Mouse (Mus musculus) embryonic facial prominence, embryonic 14.5 days (tissue): Measurements from ENCODE around the gene Txnip. TPM values are rescaled to one million over a fixed set of nuclear protein-coding genes. Genes with fewer than 3 reads are reported as not detected.
A peak's percentile ranks its signal among the peaks of the same experiment; 100 is the strongest.

Experiments used
- ATAC-seq: fragments of 200-750 bp; cut with Nextera tagmentation; 2 replicates; pipeline ENCODE4 v1.8.0; 2017; ENCODE audit warnings: low read depth, moderate number of reproducible peaks, moderate TSS enrichment
- DNase-seq: peaks from one replicate; pipeline ENCODE4 v3.0.0-alpha.2; 2015; ENCODE audit warnings: low spot score
- H3K27ac ChIP-seq: fragments of 300-500 bp; sonication (generic); replicated peaks from 2 replicates; pipeline ENCODE4 v1.5.1; 2014; ENCODE audit warnings: low read depth, mild to moderate bottlenecking, low read length, moderate library complexity
- H3K27me3 ChIP-seq: fragments of 300-500 bp; sonication (generic); replicated peaks from 2 replicates; pipeline ENCODE4 v1.6.1; 2014; ENCODE audit warnings: low read length; ENCODE audit not compliant: control insufficient read depth, insufficient read depth
- H3K36me3 ChIP-seq: fragments of 300-500 bp; sonication (generic); 2 replicates; pipeline ENCODE4 v1.6.1; 2014; ENCODE audit warnings: low read length, mixed read lengths; ENCODE audit not compliant: control insufficient read depth, insufficient read depth
- H3K4me1 ChIP-seq: fragments of 300-500 bp; sonication (generic); 2 replicates; pipeline ENCODE4 v1.6.1; 2014; ENCODE audit warnings: antibody characterized with exemption, low read length; ENCODE audit not compliant: control insufficient read depth, insufficient read depth
- H3K4me2 ChIP-seq: fragments of 300-500 bp; sonication (generic); 2 replicates; pipeline ENCODE4 v1.6.1; 2014; ENCODE audit warnings: low read depth, mild to moderate bottlenecking, low read length, moderate library complexity, mixed read lengths
- H3K4me3 ChIP-seq: fragments of 300-500 bp; sonication (generic); 2 replicates; pipeline ENCODE4 v1.5.1; 2014; ENCODE audit warnings: low read depth, mild to moderate bottlenecking, low read length
- H3K9ac ChIP-seq: fragments of 300-500 bp; sonication (generic); 2 replicates; pipeline ENCODE4 v1.6.1; 2014; ENCODE audit warnings: low read depth, mild to moderate bottlenecking, low read length, moderate library complexity, mixed read lengths
- H3K9me3 ChIP-seq: fragments of 300-500 bp; sonication (generic); 2 replicates; pipeline ENCODE4 v1.6.1; 2016; ENCODE audit warnings: low read length; ENCODE audit not compliant: control insufficient read depth
- WGBS: fragments of 180-500 bp; shearing (Covaris S2); extraction: QIAGEN DNeasy Blood & Tissue Kit; methylation state at CpG from one replicate; pipeline ENCODE4 v1.1.7; 2014; 5-methylcytosine and 5-hydroxymethylcytosine counted together
- polyA plus RNA-seq: library from polyadenylated mRNA; unstranded; fragments of >200 nt; fragmentation: Nextera tagmentation; extraction: Ambion mirVana; gene quantifications from 2 replicates; pipeline ENCODE4 v1.2.1, GENCODE M21; 2014

The Txnip gene
- polyA plus RNA-seq, 1 experiment from 2014 or later, result 160 TPM

DNA sequence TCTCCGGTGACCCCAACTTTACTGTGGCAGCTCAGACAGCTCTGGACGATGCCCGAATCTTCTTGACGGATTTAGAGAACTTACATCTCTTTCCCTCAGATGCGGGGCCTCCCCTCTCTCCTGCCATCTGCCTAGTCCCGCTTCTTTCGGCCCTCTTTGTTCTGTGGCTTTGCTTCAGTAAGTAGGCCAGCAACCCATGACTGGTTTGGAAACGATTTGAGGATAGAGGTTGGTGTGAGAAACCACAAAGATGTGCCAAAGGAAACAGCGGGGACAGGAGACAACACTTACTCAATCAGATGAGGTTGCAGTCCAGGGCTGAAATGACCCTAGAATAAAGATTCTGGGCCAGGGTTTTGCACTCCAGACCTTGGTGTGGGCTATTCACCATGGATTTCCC is 29.3 kb upstream of the Txnip start:
- Histone ChIP-seq H3K4me3 (no peak overlapping the region), H3K9ac (no peak overlapping the region), H3K27ac (no peak overlapping the region), H3K9me3 (no peaks in the 10 kb centered on the region), H3K27me3 (peaks cover 40% of the 10 kb centered on the region), H3K36me3 (no peaks in the 10 kb centered on the region), H3K4me2 (no peak overlapping the region), H3K4me1 (peaks cover 8% of the 10 kb centered on the region)
- WGBS, result 59% methylated on average over 9 of the region's 9 CpGs
- DNase-seq (no peak), ATAC-seq (no peak)

DNA sequence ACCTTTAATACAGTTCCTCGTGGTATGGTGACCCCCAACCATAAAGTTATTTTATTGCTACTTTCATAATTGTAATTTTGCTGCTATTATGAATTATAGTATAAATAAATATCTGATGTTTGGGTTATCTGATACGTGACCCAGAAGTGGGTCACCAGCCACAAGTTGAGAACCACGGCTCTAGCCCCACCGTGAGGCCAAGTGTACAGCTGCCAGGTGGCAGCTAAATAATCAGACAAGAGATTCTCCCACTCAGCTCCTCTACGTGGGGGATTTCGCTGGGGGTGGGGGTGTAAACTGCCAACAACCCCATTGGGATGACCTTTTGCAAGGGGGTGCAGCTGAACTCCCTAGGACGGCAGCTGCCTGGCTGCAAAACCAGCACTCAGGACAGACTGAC is 25.7 kb upstream of the Txnip start:
- peaks cover 5% of the 10 kb centered on the region for H3K4me1 ChIP-seq
- H3K4me2 ChIP-seq, result no peak overlapping the region
- H3K27me3 ChIP-seq, result peaks cover 21% of the 10 kb centered on the region
- DNase-seq (no peak), ATAC-seq (no peak)
- H3K9ac ChIP-seq, result no peak overlapping the region
- H3K9me3 ChIP-seq, result no peaks in the 10 kb centered on the region
- no peak overlapping the region for H3K4me3 ChIP-seq
- 57% methylated on average over 7 of the region's 7 CpGs for WGBS
- no peak overlapping the region for H3K27ac ChIP-seq
- H3K36me3 ChIP-seq, result no peaks in the 10 kb centered on the region

DNA sequence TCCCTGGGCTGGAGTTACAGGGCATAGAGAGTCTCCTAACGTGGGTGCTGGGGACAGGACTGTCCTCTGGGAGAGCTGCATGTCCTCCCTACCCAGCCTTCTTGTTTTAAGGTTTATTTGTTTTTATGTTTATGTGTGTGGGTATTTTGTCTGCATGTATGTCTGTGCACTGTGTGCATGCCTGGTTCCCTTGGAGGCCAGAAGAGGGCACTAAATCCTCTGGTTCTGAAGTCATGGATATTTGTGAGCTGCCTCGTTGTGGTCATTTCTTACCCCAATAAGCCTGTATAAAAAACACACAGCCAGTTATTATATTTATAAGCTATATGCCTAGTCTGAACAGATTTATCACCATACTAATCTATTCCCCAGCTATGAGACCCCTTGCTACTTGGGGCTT is 23.5 kb upstream of the Txnip start:
- Histone ChIP-seq H3K4me3 (no peak overlapping the region), H3K4me1 (no peaks in the 10 kb centered on the region), H3K9me3 (no peaks in the 10 kb centered on the region), H3K27me3 (no peaks in the 10 kb centered on the region), H3K27ac (no peak overlapping the region), H3K36me3 (no peaks in the 10 kb centered on the region), H3K4me2 (no peak overlapping the region), H3K9ac (no peak overlapping the region)
- WGBS, result 54% methylated on average over 2 of the region's 2 CpGs
- DNase-seq (no peak), ATAC-seq (no peak)

DNA sequence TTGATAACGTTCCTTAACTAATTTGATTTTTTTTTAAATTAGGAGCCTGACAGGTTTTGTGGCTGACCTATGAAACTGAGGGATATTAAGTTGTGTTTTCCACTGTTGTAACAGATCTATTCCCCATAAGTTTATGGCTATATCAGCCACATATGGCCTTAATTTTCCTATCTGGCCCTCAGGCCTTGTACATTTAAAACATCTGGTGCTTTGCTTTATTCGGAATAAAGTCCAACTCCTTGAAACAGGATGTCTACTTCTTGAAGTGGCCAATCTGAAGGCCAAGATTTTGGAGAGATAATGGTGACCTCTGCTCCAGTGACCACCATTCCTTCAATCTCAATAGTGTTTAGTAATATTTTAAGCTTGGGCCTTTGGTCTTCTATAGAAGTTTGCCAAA is 18.4 kb upstream of the Txnip start:
- Histone ChIP-seq H3K9ac (no peak overlapping the region), H3K36me3 (no peaks in the 10 kb centered on the region), H3K4me1 (no peaks in the 10 kb centered on the region), H3K27ac (no peak overlapping the region), H3K4me3 (no peak overlapping the region), H3K27me3 (no peaks in the 10 kb centered on the region), H3K9me3 (no peaks in the 10 kb centered on the region), H3K4me2 (no peak overlapping the region)
- no peak for ATAC-seq
- peak; percentile 54 for DNase-seq
- 32% methylated on average over 2 of the region's 2 CpGs for WGBS

DNA sequence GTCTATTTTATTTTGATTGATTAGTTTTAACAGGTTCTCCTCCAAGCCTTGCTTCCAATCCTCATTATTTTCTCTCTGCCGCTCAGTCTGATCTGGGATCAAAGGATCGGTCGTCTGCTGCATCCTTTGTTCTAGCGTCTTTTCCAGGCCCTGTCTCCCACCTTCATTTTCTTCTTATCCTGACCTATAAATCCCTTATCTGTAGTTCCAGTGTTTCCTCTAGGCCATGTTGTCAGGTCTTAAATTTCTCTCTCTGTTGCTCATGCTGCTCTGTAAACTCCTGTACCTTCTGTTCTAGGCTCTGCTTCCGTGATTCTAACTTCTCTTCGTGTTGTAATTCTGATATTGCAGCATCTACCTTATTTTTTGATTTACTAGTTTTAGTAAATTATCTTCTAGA is 17.0 kb upstream of the Txnip start:
- Histone ChIP-seq H3K4me3 (no peak overlapping the region), H3K4me1 (no peaks in the 10 kb centered on the region), H3K9ac (no peak overlapping the region), H3K9me3 (no peaks in the 10 kb centered on the region), H3K27ac (no peak overlapping the region), H3K4me2 (no peak overlapping the region), H3K36me3 (no peaks in the 10 kb centered on the region), H3K27me3 (no peaks in the 10 kb centered on the region)
- 46% methylated on average over 6 of the region's 6 CpGs for WGBS
- DNase-seq, result no peak
- ATAC-seq, result no peak

DNA sequence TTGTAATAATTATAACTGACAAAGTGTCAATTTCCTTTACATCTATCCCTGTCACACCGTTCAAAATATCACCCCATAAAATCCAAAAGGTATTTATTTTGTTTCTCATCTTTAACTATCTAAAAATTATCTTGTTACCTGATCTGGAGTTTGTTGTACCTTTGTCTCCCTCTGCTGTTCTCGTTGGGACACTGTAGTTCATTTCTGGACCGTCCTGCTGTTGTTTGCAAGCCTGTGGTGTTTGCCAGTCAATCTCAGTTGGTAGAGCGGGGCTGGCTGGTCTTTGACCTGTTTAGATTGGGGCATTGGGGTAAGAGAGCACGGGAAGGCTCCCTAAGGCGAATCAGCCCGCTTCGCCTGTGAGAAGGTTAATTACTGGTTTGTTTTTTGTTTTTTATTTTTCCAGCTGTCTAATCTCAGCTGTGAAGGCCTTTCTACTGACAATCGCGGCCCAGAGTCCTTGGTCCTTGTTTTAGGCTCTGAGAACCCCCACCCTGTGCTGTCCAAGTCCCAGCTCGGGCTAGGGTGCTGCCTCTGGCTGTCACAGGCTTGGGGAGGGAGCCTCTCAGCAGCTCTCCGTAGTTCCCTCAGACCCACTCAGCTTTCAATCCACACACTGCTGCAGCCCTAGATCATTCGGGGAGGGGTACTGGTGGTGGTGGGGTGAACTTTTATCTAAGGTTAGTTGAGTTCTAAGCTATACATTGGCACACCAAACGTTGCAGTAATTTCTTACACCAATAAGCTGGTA is 16.3 kb upstream of the Txnip start:
- ATAC-seq, result no peak
- 16% methylated on average over 14 of the region's 14 CpGs for WGBS
- Histone ChIP-seq H3K9ac (0 out of 2 replicates have a peak overlapping the region, but pooled peaks have one; percentile 9), H3K4me2 (no peak overlapping the region), H3K4me1 (no peaks in the 10 kb centered on the region), H3K27ac (no peak overlapping the region), H3K4me3 (no peak overlapping the region), H3K9me3 (no peaks in the 10 kb centered on the region), H3K27me3 (no peaks in the 10 kb centered on the region), H3K36me3 (no peaks in the 10 kb centered on the region)
- DNase-seq, result no peak

DNA sequence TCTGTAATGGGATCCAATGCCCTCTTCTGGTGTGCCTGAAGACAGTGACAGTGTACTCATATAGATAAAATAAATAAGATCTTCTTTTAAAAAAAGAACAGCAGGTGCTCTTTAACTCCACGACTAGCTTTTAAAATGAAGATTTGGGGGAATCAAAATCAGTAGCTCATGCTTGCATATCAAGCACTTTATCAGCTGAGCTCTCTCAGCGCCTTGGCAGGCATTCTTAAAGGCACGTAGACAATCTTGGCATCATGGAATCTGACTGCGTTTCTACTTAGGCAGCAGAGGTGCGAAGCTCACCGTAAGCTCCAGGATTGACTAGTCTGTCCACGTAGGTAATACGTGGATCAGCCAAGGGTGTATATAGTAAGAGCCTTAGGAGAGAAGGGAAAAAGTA is 15.2 kb upstream of the Txnip start:
- no peaks in the 10 kb centered on the region for H3K36me3 ChIP-seq
- 70% methylated on average over 8 of the region's 8 CpGs for WGBS
- H3K27me3 ChIP-seq, result no peaks in the 10 kb centered on the region
- H3K4me3 ChIP-seq, result no peak overlapping the region
- no peak overlapping the region for H3K4me2 ChIP-seq
- H3K27ac ChIP-seq, result no peak overlapping the region
- no peaks in the 10 kb centered on the region for H3K4me1 ChIP-seq
- no peak overlapping the region for H3K9ac ChIP-seq
- H3K9me3 ChIP-seq, result no peaks in the 10 kb centered on the region
- DNase-seq, result no peak
- ATAC-seq, result no peak

DNA sequence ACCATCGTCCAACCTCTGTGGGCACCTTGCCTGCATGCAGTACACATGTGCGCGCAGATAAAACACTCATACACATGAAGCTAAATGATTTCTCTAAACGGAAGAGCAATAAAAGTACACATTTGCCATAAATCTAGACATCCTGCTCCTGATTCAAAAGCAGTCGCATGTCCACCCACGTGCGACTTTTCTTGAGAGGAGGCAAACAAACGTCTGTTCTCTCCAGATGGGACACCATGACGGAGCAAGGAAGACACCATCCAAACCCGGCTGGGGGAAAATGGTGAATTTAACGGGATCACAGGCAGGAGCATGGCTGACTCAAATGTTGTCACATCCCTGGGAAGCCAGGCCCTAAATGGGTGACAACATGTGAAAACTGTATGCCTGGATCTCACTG is 14.4 kb upstream of the Txnip start:
- H3K9me3 ChIP-seq, result no peaks in the 10 kb centered on the region
- no peak overlapping the region for H3K4me2 ChIP-seq
- WGBS, result 83% methylated on average over 11 of the region's 11 CpGs
- no peaks in the 10 kb centered on the region for H3K27me3 ChIP-seq
- H3K4me3 ChIP-seq, result no peak overlapping the region
- ATAC-seq, result no peak
- no peak overlapping the region for H3K27ac ChIP-seq
- H3K9ac ChIP-seq, result no peak overlapping the region
- DNase-seq, result no peak
- no peaks in the 10 kb centered on the region for H3K36me3 ChIP-seq
- no peaks in the 10 kb centered on the region for H3K4me1 ChIP-seq

DNA sequence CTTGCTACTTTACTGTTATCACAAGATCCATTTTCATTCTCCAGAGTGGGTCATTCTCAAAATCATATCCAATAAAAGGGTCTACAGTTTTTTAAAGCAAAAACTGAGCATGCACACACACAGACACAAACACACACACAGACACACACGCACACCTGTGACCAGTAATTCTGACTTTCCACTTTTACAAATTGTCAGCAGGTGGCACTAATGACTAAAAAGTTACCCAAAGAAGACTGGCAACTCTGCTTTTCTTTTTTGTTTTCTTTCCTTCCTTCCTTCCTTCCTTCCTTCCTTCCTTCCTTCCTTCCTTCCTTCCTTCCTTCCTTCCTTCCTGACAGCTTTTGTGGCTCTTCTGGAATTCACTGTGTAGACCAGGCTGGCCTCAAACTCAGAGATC is 12.2 kb upstream of the Txnip start:
- Histone ChIP-seq H3K36me3 (no peaks in the 10 kb centered on the region), H3K27me3 (no peaks in the 10 kb centered on the region), H3K4me3 (no peak overlapping the region), H3K4me1 (no peaks in the 10 kb centered on the region), H3K9me3 (no peaks in the 10 kb centered on the region), H3K9ac (no peak overlapping the region), H3K27ac (no peak overlapping the region), H3K4me2 (no peak overlapping the region)
- WGBS, result 31% methylated on average over 1 of the region's 1 CpGs
- DNase-seq (no peak), ATAC-seq (no peak)
